Mouse (Mus musculus): ENCODE results near the gene Mcam.

- TF ChIP-seq CTCF (IDR thresholded peaks at IDR 0.05; ENCODE audit: control insufficient read depth, insufficient read depth, insufficient read length) (no peak), MAX (IDR thresholded peaks at IDR 0.05) (no peak)
Observed at GRCm38 (mm10) chr9:44147290-44147689, 13.0 kb downstream of the Mcam start.

All from C2C12 (cell line).